8 mouse cellular contexts compared by ENCODE assay signal in the genomic region with DNA sequence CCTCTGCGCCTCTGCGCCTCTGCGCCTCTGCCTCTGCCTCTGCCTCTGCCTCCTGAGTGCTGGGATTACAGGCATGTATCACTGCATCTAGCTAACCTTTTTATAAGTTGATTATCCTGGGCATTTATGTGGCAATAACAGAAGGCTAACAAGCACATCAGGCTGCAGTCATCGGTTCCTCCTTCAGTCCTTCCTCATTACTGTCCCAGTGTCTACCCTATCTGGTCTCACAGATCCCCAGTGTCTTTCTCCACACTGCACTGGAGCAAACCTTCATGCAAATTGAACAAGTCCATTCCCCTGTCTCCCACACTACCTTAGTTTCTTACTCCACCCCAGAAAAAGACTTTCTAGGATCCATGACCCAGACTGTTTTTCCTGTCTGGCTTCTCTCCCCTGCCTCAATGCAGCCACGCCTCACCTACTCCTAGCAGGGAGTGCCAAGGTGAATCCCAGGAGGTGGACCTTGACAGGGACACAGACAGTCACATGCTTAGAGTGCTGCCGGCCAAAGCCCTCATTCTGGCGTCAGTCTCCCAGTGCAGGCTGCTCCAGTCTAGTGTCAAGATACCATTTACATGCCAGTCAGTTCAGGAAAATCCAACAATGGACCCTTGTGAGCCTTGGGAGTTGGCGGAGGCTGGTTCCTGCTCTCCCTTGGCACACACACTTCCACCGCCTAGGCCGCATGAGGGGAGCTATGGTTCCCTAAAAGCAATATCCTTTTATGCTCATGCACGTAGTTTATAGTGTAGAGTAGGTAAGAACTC. TPM values are rescaled to one million over a fixed set of nuclear protein-coding genes. Genes with fewer than 3 reads are reported as not detected.
DNase-seq lines count a peak whose midpoint lies in the region; ATAC-seq lines count a peak whose summit lies in the region.
"Had no signal": no experiment of that assay in that cellular context is flagged by ENCODE, and none has a peak within 500 bp of the region (broad histone marks: within the 10 kb centered on the region; RNA-seq: fewer than 3 reads in every experiment).

No protein-coding gene starts in this region.

- no peaks in the 10 kb centered on the region for H3K9me3 ChIP-seq in forebrain, embryonic 14.5 days (replicated peaks; ENCODE audit: control insufficient read depth, low read length)
- no peaks in the 10 kb centered on the region for H3K9me3 ChIP-seq in hindbrain, embryonic 15.5 days

- H3K36me3 ChIP-seq in forebrain, embryonic 14.5 days (ENCODE audit: control insufficient read depth, insufficient read depth, low read length): no peaks in the 10 kb centered on the region
- H3K36me3 ChIP-seq in hindbrain, embryonic 15.5 days: no peaks in the 10 kb centered on the region

- no peaks in the 10 kb centered on the region for H3K27me3 ChIP-seq in forebrain, embryonic 14.5 days (replicated peaks; ENCODE audit: control insufficient read depth, insufficient read depth, low read length)
- H3K27me3 ChIP-seq in hindbrain, embryonic 15.5 days: no peaks in the 10 kb centered on the region

- WGBS in forebrain, embryonic 14.5 days: 60% methylated on average over 11 of the region's 11 CpGs
- WGBS in hindbrain, embryonic 15.5 days: 72% methylated on average over 11 of the region's 11 CpGs

- peak; percentile 43 to 72 for DNase-seq in layer of hippocampus, adult 18-20 months (ENCODE audit: low spot score in 2 of 2)
- DNase-seq in layer of hippocampus, postnatal 25 days (ENCODE audit: extremely low spot score in 1 of 2, low spot score in 1 of 2): no peak
- DNase-seq in forebrain, embryonic 14.5 days (ENCODE audit: low spot score): peak; percentile 71
- DNase-seq in thymus, postnatal 4 days: no peak

- no peak overlapping the region for H3K4me2 ChIP-seq in forebrain, embryonic 14.5 days (ENCODE audit: low read length)
- no peak overlapping the region for H3K4me2 ChIP-seq in hindbrain, embryonic 15.5 days

- H3K4me3 ChIP-seq in forebrain, embryonic 14.5 days (ENCODE audit: low read depth, low read length): no peak overlapping the region
- H3K4me3 ChIP-seq in hindbrain, embryonic 15.5 days: no peak overlapping the region

- H3K27ac ChIP-seq in forebrain, embryonic 14.5 days (ENCODE audit: low read depth, low read length): peak overlapping the region; percentile 68
- H3K27ac ChIP-seq in hindbrain, embryonic 15.5 days (replicated peaks): peak overlapping the region; percentile 80

- H3K4me1 ChIP-seq in forebrain, embryonic 14.5 days (ENCODE audit: control insufficient read depth, insufficient read depth, low read length): peaks cover 7% of the 10 kb centered on the region; the same call in 1 of the 2 replicates
- peaks cover 4% of the 10 kb centered on the region; the same call in 1 of the 2 replicates for H3K4me1 ChIP-seq in hindbrain, embryonic 15.5 days (replicated peaks)

- H3K9ac ChIP-seq in forebrain, embryonic 14.5 days (ENCODE audit: low read length): no peak overlapping the region
- H3K9ac ChIP-seq in hindbrain, embryonic 15.5 days: no peak overlapping the region

- peak; percentile 85 for ATAC-seq in forebrain, embryonic 14.5 days
- ATAC-seq in hindbrain, embryonic 15.5 days (ENCODE audit: low FRiP score, low read depth): peak; percentile 87
- peak; percentile 86 for ATAC-seq in megakaryocyte progenitor cell, adult 5-6 weeks (replicated peaks; ENCODE audit: poor library complexity)
- no peak for ATAC-seq in inflammation-experienced regulatory T-cells, adult 6 months

RNA-seq across cellular contexts. Expression of a gene that starts 12.1 kb away (rescaled TPM):
- total RNA-seq in layer of hippocampus, adult 18-20 months (2021): not detected
- total RNA-seq in layer of hippocampus, postnatal 25 days (2021): not detected
- not detected in 2 replicates for polyA plus RNA-seq in forebrain, embryonic 14.5 days (2014; fragmentation: Nextera tagmentation; extraction: Ambion mirVana)
- not detected in 2 replicates for polyA plus RNA-seq in hindbrain, embryonic 15.5 days (2015; fragmentation: Nextera tagmentation; extraction: Ambion mirVana)
- not detected in 2 replicates for total RNA-seq in megakaryocyte progenitor cell, adult 5-6 weeks (2015)
- total RNA-seq in megakaryocyte progenitor cell, adult 5-6 weeks (2017): not detected in 2 replicates
- not detected for polyA plus RNA-seq in inflammation-experienced regulatory T-cells, adult 6 months (2017; shearing (Covaris generic))
- total RNA-seq: left cerebral cortex, adult 18-20 months had no signal

RNA-seq across cellular contexts. Expression of a gene that starts 22.1 kb away (rescaled TPM):
- total RNA-seq in layer of hippocampus, adult 18-20 months (2021): 10 to 100 TPM; 33.3 to 37.1 TPM
- 10 to 100 TPM; 41.4 to 42.4 TPM for total RNA-seq in layer of hippocampus, postnatal 25 days (2021)
- polyA plus RNA-seq in forebrain, embryonic 14.5 days (2014; fragmentation: Nextera tagmentation; extraction: Ambion mirVana): 27.0 and 27.4 TPM in 2 replicates
- 23.8 and 26.9 TPM in 2 replicates for polyA plus RNA-seq in hindbrain, embryonic 15.5 days (2015; fragmentation: Nextera tagmentation; extraction: Ambion mirVana)
- 23.3 and 37.7 TPM in 2 replicates for total RNA-seq in megakaryocyte progenitor cell, adult 5-6 weeks (2015)
- total RNA-seq in megakaryocyte progenitor cell, adult 5-6 weeks (2017): 9.8 and 16.2 TPM in 2 replicates
- 1 to 10 TPM; 1.8 to 5.3 (median 2.1) TPM for polyA plus RNA-seq in inflammation-experienced regulatory T-cells, adult 6 months (2017; shearing (Covaris generic))

RNA-seq across cellular contexts. Expression of a gene that starts 22.6 kb away (rescaled TPM):
- 10 to 100 TPM; 28.6 to 30.7 TPM for total RNA-seq in layer of hippocampus, adult 18-20 months (2021)
- total RNA-seq in layer of hippocampus, postnatal 25 days (2021): 10 to 100 TPM; 33.6 to 39.4 TPM
- 5.9 and 6.1 TPM in 2 replicates for polyA plus RNA-seq in forebrain, embryonic 14.5 days (2014; fragmentation: Nextera tagmentation; extraction: Ambion mirVana)
- 3.1 and 4.6 TPM in 2 replicates for polyA plus RNA-seq in hindbrain, embryonic 15.5 days (2015; fragmentation: Nextera tagmentation; extraction: Ambion mirVana)
- 3.4 and 5.9 TPM in 2 replicates for total RNA-seq in megakaryocyte progenitor cell, adult 5-6 weeks (2015)
- total RNA-seq in megakaryocyte progenitor cell, adult 5-6 weeks (2017): 22.7 and 37.3 TPM in 2 replicates
- polyA plus RNA-seq in inflammation-experienced regulatory T-cells, adult 6 months (2017; shearing (Covaris generic)): 1 to 10 TPM in 2 of 3 experiments, under 1 TPM in 1; 0.63 to 3.3 (median 2.6) TPM

RNA-seq across cellular contexts. Expression of a gene that starts 44.7 kb away (rescaled TPM):
- total RNA-seq in layer of hippocampus, adult 18-20 months (2021): 100 to 1,000 TPM; 244 to 255 TPM
- total RNA-seq in layer of hippocampus, postnatal 25 days (2021): 100 to 1,000 TPM; 257 to 260 TPM
- 110 and 113 TPM in 2 replicates for polyA plus RNA-seq in forebrain, embryonic 14.5 days (2014; fragmentation: Nextera tagmentation; extraction: Ambion mirVana)
- 145 and 156 TPM in 2 replicates for polyA plus RNA-seq in hindbrain, embryonic 15.5 days (2015; fragmentation: Nextera tagmentation; extraction: Ambion mirVana)
- 7.6 and 8.0 TPM in 2 replicates for total RNA-seq in megakaryocyte progenitor cell, adult 5-6 weeks (2015)
- total RNA-seq in megakaryocyte progenitor cell, adult 5-6 weeks (2017): 8.3 and 10.3 TPM in 2 replicates
- polyA plus RNA-seq in inflammation-experienced regulatory T-cells, adult 6 months (2017; shearing (Covaris generic)): 10 to 100 TPM in 1 of 3 experiments, 1 to 10 TPM in 2; 7.5 to 14.9 (median 8.8) TPM

RNA-seq across cellular contexts. Expression of a gene that starts 58.1 kb away (rescaled TPM):
- under 1 TPM; 0.84 to 0.97 TPM for total RNA-seq in layer of hippocampus, adult 18-20 months (2021)
- total RNA-seq in layer of hippocampus, postnatal 25 days (2021): 1 to 10 TPM; 2.5 to 2.6 TPM
- polyA plus RNA-seq in forebrain, embryonic 14.5 days (2014; fragmentation: Nextera tagmentation; extraction: Ambion mirVana): 0.44 and 0.74 TPM in 2 replicates
- polyA plus RNA-seq in hindbrain, embryonic 15.5 days (2015; fragmentation: Nextera tagmentation; extraction: Ambion mirVana): 0.60 and 0.96 TPM in 2 replicates
- 52.6 and 56.2 TPM in 2 replicates for total RNA-seq in megakaryocyte progenitor cell, adult 5-6 weeks (2015)
- total RNA-seq in megakaryocyte progenitor cell, adult 5-6 weeks (2017): 48.5 and 55.8 TPM in 2 replicates
- under 1 TPM in 2 of 3 experiments, not detected in 1; 0.12 to 0.67 TPM for polyA plus RNA-seq in inflammation-experienced regulatory T-cells, adult 6 months (2017; shearing (Covaris generic))

Comparison
In these comparisons a context has a peak if more than half of its experiments do, and no peak if none do; other contexts are left out.
1. DNase-seq: peak in layer of hippocampus, adult 18-20 months (2 of 2) and forebrain, embryonic 14.5 days (single experiment); none in layer of hippocampus, postnatal 25 days (0 of 2) and thymus, postnatal 4 days (single experiment).